Mouse (Mus musculus) bone marrow, adult 2 months (tissue): ENCODE measurements around the gene Zfp281.

ENCODE experiments used
- CTCF ChIP-seq: fragments of 200-500 bp; IDR thresholded peaks from 2 replicates; pipeline ENCODE4 v1.5.1; 2011; ENCODE audit warnings: low read length, control low read depth; ENCODE audit not compliant: control insufficient read depth, insufficient read depth
- POLR2A ChIP-seq: fragments of 200-500 bp; IDR thresholded peaks from 2 replicates; pipeline ENCODE4 v1.6.1; 2011; ENCODE audit warnings: low read depth, mild to moderate bottlenecking, control low read depth, low read length, borderline replicate concordance; ENCODE audit not compliant: control insufficient read depth

DNA sequence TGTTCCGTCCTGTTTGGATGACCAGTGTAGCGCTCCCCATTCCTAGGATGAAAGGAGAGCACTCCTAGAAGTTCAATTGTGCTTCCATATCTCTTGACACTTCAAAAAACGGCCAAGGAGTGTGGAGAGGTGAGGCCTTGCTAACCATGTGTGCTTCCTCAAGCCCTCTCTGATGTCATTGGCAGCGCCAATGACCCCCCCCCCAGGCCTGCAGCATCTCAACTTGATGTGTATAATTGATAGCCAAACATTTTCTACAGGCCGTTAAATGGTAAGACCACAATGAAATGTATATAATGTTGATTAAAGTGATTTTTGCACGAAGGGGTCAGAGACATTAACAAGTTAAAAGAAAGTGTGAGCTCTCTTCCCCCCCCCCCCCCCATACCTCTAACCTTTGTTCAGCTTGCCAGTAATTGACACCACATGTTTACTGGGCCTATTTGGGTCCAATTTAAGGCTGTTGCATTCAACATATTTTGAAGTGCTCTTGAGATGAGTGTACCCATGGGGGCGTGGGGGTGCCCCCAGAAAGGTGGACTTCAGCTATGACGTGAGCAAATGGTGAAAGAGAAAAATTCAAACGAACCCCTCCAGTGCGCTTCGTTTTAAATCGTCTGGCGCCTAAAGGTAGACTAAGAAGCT lies 36.8 kb upstream of the Zfp281 start:
- TF ChIP-seq CTCF (no peak), POLR2A (no peak)
